Mouse (Mus musculus): ENCODE data around the gene Ctu2. TPM values are rescaled to one million over a fixed set of nuclear protein-coding genes. Genes with fewer than 3 reads are reported as not detected.
A peak's percentile ranks its signal among the peaks of the same experiment; 100 is the strongest.

Gene Ctu2
- total and polyA plus RNA-seq, 2 experiments = 7.0 to 27.0 TPM

DNA sequence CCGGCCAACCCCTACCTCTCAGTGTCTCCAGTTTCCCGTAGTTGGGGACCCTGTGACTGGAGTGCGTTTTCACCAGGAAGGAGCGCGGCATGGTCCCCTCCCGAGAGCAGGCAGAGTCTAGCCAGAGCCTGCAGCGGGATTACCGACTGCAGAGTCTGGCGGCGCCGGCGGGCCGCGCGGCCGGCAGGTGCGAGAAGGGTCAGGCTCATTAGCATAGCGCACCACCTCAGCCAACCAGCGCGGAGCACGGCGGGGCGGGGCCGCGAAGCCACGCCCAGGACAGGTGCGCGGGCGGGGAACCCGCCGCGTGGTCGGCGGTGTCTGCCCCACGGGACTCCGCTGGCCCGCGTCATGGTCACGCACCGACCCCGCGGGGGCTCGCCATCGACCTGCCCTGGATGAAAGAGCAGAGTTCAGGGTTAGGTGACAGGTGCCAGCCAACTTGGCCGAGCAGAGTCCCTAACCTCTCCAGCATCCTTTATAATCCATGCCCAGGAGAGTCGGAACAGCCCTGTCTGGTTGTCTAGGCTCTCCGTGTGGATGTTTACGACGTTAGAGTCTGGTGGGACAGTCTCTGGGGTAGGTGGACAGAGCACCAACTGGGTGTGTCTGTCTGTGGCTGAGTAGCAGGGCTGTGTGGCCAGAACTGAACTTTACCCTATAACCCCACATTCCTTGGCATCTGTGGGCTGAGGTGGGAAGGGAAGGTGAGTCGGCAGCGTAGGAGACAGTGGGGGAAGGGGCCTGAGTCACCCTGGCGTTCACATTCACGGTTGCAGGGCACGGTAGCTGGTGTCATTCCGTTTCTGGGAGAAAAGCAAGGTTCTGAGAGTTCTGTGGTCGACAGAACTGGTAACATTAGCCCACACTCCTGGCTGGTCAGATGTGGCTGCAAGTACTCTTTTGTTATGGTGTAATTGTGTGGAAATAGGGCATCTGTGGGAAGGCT, 15.1 kb upstream of the Ctu2 start, which contains the start of gene Snai3:
Gene Snai3, minus strand, starts transcription at position 210 of the 949 bp plus-strand sequence.
- WGBS = 3% methylated on average over 56 of the region's 56 CpGs
- H3K27ac ChIP-seq (replicated peaks; ENCODE audit: insufficient read depth, low read depth, low read length) = peak within 1 kb of the TSS; percentile 36
- H3K36me3 ChIP-seq (ENCODE audit: control insufficient read depth, insufficient read depth, low read length) = no peaks in the 10 kb centered on the region
- DNase-seq (ENCODE audit: extremely low read depth, low read depth, low spot score) = peak; percentile 68
- peak within 1 kb of the TSS; percentile 27; the same call in 1 of the 2 replicates for H3K4me3 ChIP-seq (ENCODE audit: insufficient read depth, low read depth, low read length)
- H3K27me3 ChIP-seq (ENCODE audit: control insufficient read depth, insufficient read depth, low read length) = no peaks in the 10 kb centered on the region
- no peaks in the 10 kb centered on the region for H3K79me2 ChIP-seq (ENCODE audit: control insufficient read depth, insufficient read depth, low read length)
- H3K4me1 ChIP-seq (ENCODE audit: control insufficient read depth, insufficient read depth, low read length) = peaks cover 17% of the 10 kb centered on the region
- TF ChIP-seq POLR2A (IDR thresholded peaks at IDR 0.05; ENCODE audit: extremely low read depth, insufficient read depth, low read length) (0 out of 2 replicates have a peak, but pooled peaks have one; percentile 18), CTCF (IDR thresholded peaks at IDR 0.05; ENCODE audit: low read depth, low read length) (no peak)
- H3K9ac ChIP-seq (ENCODE audit: low read depth, low read length) = peak within 1 kb of the TSS; percentile 19; the same call in 1 of the 2 replicates

DNA sequence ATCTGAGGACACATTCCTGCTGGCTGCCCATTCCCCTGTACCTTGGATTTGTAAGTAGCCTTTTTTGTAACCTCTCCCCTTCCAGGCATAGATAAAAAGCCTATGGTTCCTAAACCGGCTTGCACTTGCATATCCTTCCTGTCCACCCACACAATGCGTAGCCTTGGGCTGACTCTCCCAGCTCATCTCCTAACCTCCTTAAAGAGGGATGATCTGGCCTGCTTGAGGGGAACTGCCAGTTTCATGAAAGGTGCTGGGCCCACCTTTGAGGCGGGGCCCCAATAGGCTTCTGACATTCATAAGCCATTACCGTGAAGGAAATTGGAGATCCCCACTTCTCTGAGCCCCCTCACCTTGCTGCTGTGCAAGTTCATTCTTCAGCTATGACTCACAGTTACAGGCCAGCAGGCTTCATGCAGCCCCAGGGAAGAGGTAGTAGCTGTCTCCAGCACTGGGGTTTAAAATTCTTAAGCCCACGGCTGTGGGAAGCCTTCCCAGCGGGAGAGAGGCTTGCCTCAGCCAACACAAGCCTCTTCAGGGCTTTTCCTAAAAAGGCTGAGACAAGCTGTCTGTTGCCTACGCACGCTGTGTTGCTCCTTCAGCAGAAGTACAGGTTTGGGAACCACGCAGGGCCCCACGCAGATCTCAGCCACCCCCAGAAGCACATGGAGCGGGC, 14.3 kb upstream of the Ctu2 start:
- WGBS = 80% methylated on average over 11 of the region's 11 CpGs
- Histone ChIP-seq H3K27me3 (ENCODE audit: control insufficient read depth, insufficient read depth, low read length) (no peaks in the 10 kb centered on the region), H3K27ac (replicated peaks; ENCODE audit: insufficient read depth, low read depth, low read length) (no peak overlapping the region), H3K36me3 (ENCODE audit: control insufficient read depth, insufficient read depth, low read length) (no peaks in the 10 kb centered on the region), H3K79me2 (ENCODE audit: control insufficient read depth, insufficient read depth, low read length) (no peaks in the 10 kb centered on the region), H3K4me3 (ENCODE audit: insufficient read depth, low read depth, low read length) (no peak overlapping the region), H3K9ac (ENCODE audit: low read depth, low read length) (no peak overlapping the region), H3K4me1 (ENCODE audit: control insufficient read depth, insufficient read depth, low read length) (peaks cover 17% of the 10 kb centered on the region)
- no peak for DNase-seq (ENCODE audit: extremely low read depth, low read depth, low spot score)
- no peak for TF ChIP-seq POLR2A (IDR thresholded peaks at IDR 0.05; ENCODE audit: extremely low read depth, insufficient read depth, low read length)
- TF ChIP-seq CTCF (IDR thresholded peaks at IDR 0.05; ENCODE audit: low read depth, low read length) = no peak

DNA sequence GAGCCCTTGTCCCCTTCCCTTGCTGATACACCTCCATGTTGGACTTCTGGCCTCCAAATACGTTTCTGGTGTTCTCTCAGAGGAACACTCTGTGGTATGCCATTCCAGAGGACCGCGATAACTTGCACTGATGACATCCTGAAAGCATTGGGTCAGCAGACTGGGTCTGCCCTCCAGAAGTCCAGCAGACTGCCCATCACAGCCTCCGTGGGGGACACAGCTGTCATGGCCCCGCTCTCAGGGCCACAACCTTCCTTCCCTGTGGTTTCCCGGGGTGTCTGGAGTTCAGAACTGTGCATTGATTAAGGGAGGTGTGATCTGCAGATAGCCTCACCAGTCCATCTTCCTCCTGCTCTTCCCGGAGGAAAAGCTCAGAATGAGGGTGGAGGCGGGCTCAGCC, 13.4 kb upstream of the Ctu2 start:
- Histone ChIP-seq H3K36me3 (ENCODE audit: control insufficient read depth, insufficient read depth, low read length) (no peaks in the 10 kb centered on the region), H3K9ac (ENCODE audit: low read depth, low read length) (no peak overlapping the region), H3K27me3 (ENCODE audit: control insufficient read depth, insufficient read depth, low read length) (no peaks in the 10 kb centered on the region), H3K27ac (replicated peaks; ENCODE audit: insufficient read depth, low read depth, low read length) (no peak overlapping the region), H3K79me2 (ENCODE audit: control insufficient read depth, insufficient read depth, low read length) (no peaks in the 10 kb centered on the region), H3K4me1 (ENCODE audit: control insufficient read depth, insufficient read depth, low read length) (peaks cover 17% of the 10 kb centered on the region), H3K4me3 (ENCODE audit: insufficient read depth, low read depth, low read length) (no peak overlapping the region)
- WGBS = 78% methylated on average over 8 of the region's 8 CpGs
- TF ChIP-seq POLR2A (IDR thresholded peaks at IDR 0.05; ENCODE audit: extremely low read depth, insufficient read depth, low read length) (no peak), CTCF (IDR thresholded peaks at IDR 0.05; ENCODE audit: low read depth, low read length) (no peak)
- no peak for DNase-seq (ENCODE audit: extremely low read depth, low read depth, low spot score)

DNA sequence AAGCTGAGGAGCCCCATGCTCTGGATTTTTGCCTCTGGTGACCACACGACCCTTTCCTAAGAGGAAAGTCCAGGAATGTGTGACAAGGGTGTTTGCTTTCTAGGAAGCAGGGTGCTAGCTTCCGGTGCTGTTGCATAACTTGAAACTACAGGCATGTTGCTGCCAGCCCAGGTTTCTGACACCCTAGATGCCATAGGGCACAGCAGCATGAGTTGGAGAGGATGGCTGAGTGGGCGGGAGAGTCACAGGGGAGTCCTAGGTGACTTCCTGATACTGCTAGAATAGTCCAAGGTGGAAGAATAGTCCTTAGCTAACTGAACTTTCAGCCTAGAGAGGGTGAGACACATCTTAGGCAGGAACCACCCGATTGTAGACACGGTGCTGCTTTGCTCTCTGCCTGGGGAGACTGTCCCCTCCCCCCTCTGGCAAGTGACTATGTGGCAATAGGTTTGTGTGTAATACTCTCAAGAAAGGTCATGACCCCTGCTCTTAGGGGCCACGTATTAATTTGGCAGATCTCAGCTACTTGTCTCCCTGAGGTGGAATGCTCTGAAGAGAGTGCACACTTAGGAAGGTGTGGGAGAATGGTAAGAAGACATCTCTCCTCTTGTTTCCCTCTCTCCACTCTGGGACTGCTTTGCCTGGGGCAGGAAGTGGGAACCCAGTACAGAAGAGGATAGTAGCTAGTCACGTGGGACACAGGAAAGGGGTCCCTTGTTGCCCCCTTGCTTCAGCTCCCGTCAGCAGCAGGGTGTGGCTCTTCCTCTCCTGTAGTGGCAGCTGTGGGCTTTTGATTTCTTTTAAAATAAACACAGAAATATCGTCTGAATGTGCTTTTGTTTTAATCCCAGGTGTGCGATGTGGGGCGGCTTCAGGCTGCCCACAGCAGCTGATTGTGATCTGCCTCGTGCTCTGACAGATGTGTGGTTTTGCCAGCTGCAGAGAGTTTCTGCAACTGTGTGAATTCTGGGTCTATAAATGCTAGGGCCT, 12.0 kb upstream of the Ctu2 start:
- DNase-seq (ENCODE audit: extremely low read depth, low read depth, low spot score) = peak; percentile 74
- Histone ChIP-seq H3K79me2 (ENCODE audit: control insufficient read depth, insufficient read depth, low read length) (no peaks in the 10 kb centered on the region), H3K9ac (ENCODE audit: low read depth, low read length) (no peak overlapping the region), H3K4me3 (ENCODE audit: insufficient read depth, low read depth, low read length) (no peak overlapping the region), H3K4me1 (ENCODE audit: control insufficient read depth, insufficient read depth, low read length) (peaks cover 17% of the 10 kb centered on the region), H3K36me3 (ENCODE audit: control insufficient read depth, insufficient read depth, low read length) (no peaks in the 10 kb centered on the region), H3K27me3 (ENCODE audit: control insufficient read depth, insufficient read depth, low read length) (no peaks in the 10 kb centered on the region), H3K27ac (replicated peaks; ENCODE audit: insufficient read depth, low read depth, low read length) (no peak overlapping the region)
- no peak for TF ChIP-seq POLR2A (IDR thresholded peaks at IDR 0.05; ENCODE audit: extremely low read depth, insufficient read depth, low read length)
- TF ChIP-seq CTCF (IDR thresholded peaks at IDR 0.05; ENCODE audit: low read depth, low read length) = no peak
- WGBS = 33% methylated on average over 12 of the region's 12 CpGs

GRCm38 (mm10) chr8:122464985-122465384, 11.0 kb upstream of the Ctu2 start:
- DNase-seq (ENCODE audit: extremely low read depth, low read depth, low spot score) = peak; percentile 45

More at GRCm38 (mm10) chr8:122464985-122465384, 11.0 kb upstream of the Ctu2 start:
- no peaks in the 10 kb centered on the region for H3K79me2 ChIP-seq (ENCODE audit: control insufficient read depth, insufficient read depth, low read length)
- no peak overlapping the region for H3K9ac ChIP-seq (ENCODE audit: low read depth, low read length)
- TF ChIP-seq POLR2A (IDR thresholded peaks at IDR 0.05; ENCODE audit: extremely low read depth, insufficient read depth, low read length) (no peak), CTCF (IDR thresholded peaks at IDR 0.05; ENCODE audit: low read depth, low read length) (no peak)
- H3K4me1 ChIP-seq (ENCODE audit: control insufficient read depth, insufficient read depth, low read length) = peaks cover 22% of the 10 kb centered on the region
- 31% methylated on average over 7 of the region's 7 CpGs for WGBS
- no peak overlapping the region for H3K27ac ChIP-seq (replicated peaks; ENCODE audit: insufficient read depth, low read depth, low read length)
- no peaks in the 10 kb centered on the region for H3K36me3 ChIP-seq (ENCODE audit: control insufficient read depth, insufficient read depth, low read length)
- no peaks in the 10 kb centered on the region for H3K27me3 ChIP-seq (ENCODE audit: control insufficient read depth, insufficient read depth, low read length)
- H3K4me3 ChIP-seq (ENCODE audit: insufficient read depth, low read depth, low read length) = no peak overlapping the region
